Mouse (Mus musculus): ENCODE measurements at regions not wholly inside any gene's neighbourhood (a gene's known extent, or its start where the extent isn't known, plus 50 kb on each side); places are given as distances from the start of the nearest gene placed in this dataset.

GRCm38 (mm10) chr10:99410754-99411153, 147.7 kb downstream of the Dusp6 start:
- TF ChIP-seq POLR2A (IDR thresholded peaks at IDR 0.05; ENCODE audit: insufficient read depth, low read depth, low read length) = no peak
- no peak for TF ChIP-seq CTCF (IDR thresholded peaks at IDR 0.05)
